Mouse (Mus musculus) ES-E14 (cell line): ENCODE measurements at regions not wholly inside any gene's neighbourhood (a gene's known extent, or its start where the extent isn't known, plus 50 kb on each side); places are given as distances from the start of the nearest gene placed in this dataset.

Source experiments
- DNase-seq: peaks from one replicate; pipeline ENCODE4 v3.0.0-alpha.2; 2013; ENCODE audit warnings: low read depth, low spot score
- H3K27ac ChIP-seq: 2 replicates; pipeline ENCODE4 v1.5.1; 2012; ENCODE audit warnings: low read depth, mild to moderate bottlenecking, low read length, moderate library complexity, mixed read lengths; ENCODE audit not compliant: poor library complexity, insufficient read depth, severe bottlenecking
- H3K36me3 ChIP-seq: 2 replicates; pipeline ENCODE4 v1.6.1; 2012; ENCODE audit warnings: mild to moderate bottlenecking, low read length, moderate library complexity, mixed read lengths; ENCODE audit not compliant: control insufficient read depth, poor library complexity, insufficient read depth, severe bottlenecking
- H3K4me1 ChIP-seq, 2 experiments: fragments of 150-350 bp in 1 of 2; sonication (generic) in 1 of 2; 2 replicates each; pipeline ENCODE4 v1.6.1; 2012; ENCODE audit warnings: low read length in 2 of 2, mild to moderate bottlenecking in 1 of 2, mixed read lengths in 1 of 2; ENCODE audit not compliant: control insufficient read depth in 2 of 2, insufficient read depth in 2 of 2, poor library complexity in 1 of 2
- H3K4me3 ChIP-seq, 2 experiments: fragments of 150-350 bp in 1 of 2; sonication (generic) in 1 of 2; 2 replicates each; pipeline ENCODE4 v1.5.1; 2012; ENCODE audit warnings: low read length in 2 of 2, low read depth in 1 of 2, mild to moderate bottlenecking in 1 of 2, mixed read lengths in 1 of 2; ENCODE audit not compliant: insufficient read depth in 1 of 2, poor library complexity in 1 of 2, severe bottlenecking in 1 of 2
- H3K9ac ChIP-seq: 2 replicates; pipeline ENCODE4 v1.6.1; 2012; ENCODE audit warnings: low read depth, mild to moderate bottlenecking, low read length, mixed read lengths; ENCODE audit not compliant: poor library complexity, insufficient read depth, severe bottlenecking
- H3K9me3 ChIP-seq: fragments of 150-350 bp; sonication (generic); 2 replicates; pipeline ENCODE4 v1.6.1; 2012; ENCODE audit warnings: low read depth, mild to moderate bottlenecking, low read length; ENCODE audit not compliant: control insufficient read depth, insufficient read depth
- CHD2 ChIP-seq: IDR thresholded peaks from 2 replicates; pipeline ENCODE4 v1.6.1; 2014; ENCODE audit warnings: mild to moderate bottlenecking, low read depth, low read length, inconsistent platforms
- HCFC1 ChIP-seq: IDR thresholded peaks from 2 replicates; pipeline ENCODE4 v1.6.1; 2012; ENCODE audit warnings: low read length, inconsistent platforms, borderline replicate concordance; ENCODE audit not compliant: insufficient read depth
- MAFK ChIP-seq: IDR thresholded peaks from 2 replicates; pipeline ENCODE4 v1.6.1; 2014; ENCODE audit warnings: mild to moderate bottlenecking, low read depth, low read length, inconsistent platforms; ENCODE audit not compliant: insufficient read depth
- ZC3H11A ChIP-seq: IDR thresholded peaks from 2 replicates; pipeline ENCODE4 v1.6.1; 2012; ENCODE audit warnings: low read depth, mild to moderate bottlenecking, inconsistent platforms, low read length, borderline replicate concordance
- ZNF384 ChIP-seq: IDR thresholded peaks from 2 replicates; pipeline ENCODE4 v1.6.1; 2012; ENCODE audit warnings: low read depth, low read length, inconsistent platforms
- in situ Hi-C, 2 experiments: fragments of 600-800 bp; cut with MboI; formaldehyde crosslinking; loops; one replicate each; pipeline ENCODE4 v1.15.1; 2025; ENCODE audit warnings: low sequenced_read_pairs in 2 of 2, inconsistent platforms in 1 of 2; ENCODE audit not compliant: unreplicated experiment in 2 of 2

DNA sequence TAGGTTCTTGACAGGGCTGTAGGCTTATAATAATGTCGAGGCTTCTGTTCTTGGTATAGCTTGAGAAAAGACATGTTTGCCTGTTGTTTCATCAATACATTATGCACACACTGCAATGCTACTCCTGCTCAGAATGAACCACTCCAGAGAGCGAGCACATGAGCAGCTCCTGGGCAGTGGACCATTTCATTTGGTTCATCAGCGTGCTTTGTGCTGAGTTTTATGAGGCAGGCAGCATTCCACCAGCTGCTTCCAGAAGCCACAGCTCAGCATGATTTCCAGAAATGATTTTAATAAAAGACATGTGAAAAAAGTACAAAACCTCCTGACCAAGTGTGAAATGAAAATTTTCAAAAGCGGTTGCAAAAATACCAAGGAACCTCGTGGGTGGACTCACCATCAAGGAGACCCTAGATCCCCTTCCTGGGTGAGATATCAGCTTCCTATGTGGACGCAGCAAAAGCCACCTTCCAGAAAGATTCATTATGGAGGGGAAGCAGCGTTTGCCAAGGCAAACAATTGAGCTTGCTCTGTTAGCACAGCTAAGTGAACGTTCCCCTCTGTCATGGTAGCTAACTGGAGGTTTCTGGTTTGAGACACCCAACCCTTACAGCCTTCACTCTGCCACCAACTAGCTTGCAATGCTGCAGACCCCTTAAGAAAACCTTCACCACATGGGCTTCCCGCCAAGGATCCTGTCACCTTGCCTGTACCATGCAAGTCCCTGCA lies 104.1 kb downstream of the Cxcl12 start:
- no peak overlapping the region for H3K9ac ChIP-seq
- no peaks in the 10 kb centered on the region for H3K4me1 ChIP-seq
- no peak overlapping the region for H3K4me3 ChIP-seq
- DNase-seq: no peak
- in situ Hi-C loops: no loop called here
- H3K9me3 ChIP-seq: no peaks in the 10 kb centered on the region
- no peaks in the 10 kb centered on the region for H3K36me3 ChIP-seq
- H3K27ac ChIP-seq: no peak overlapping the region
- TF ChIP-seq HCFC1 (no peak), MAFK (no peak)

DNA sequence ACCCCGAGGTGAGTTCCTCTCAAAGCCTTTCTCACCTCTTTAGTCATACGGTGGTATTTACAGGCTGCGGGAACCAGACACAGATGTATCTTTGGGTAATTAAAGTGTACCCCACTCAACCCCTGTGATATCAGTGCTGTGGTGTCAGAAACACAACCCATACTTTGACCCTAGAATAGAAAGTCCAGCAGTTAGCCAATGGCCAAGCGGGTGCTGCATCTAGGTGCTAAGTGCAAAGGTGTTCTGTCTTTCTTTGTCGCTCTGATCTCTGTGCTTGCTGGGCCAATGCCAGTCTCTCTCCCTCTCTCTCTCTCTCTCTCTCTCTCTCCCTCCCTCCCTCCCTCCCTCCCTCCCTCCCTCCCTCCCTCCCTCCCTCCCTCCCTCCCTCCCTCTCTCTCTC lies 107.6 kb downstream of the Cxcl12 start:
- Histone ChIP-seq H3K9me3 (no peaks in the 10 kb centered on the region), H3K4me3 (no peak overlapping the region), H3K9ac (no peak overlapping the region), H3K4me1 (no peaks in the 10 kb centered on the region), H3K36me3 (no peaks in the 10 kb centered on the region), H3K27ac (no peak overlapping the region)
- TF ChIP-seq HCFC1: no peak
- in situ Hi-C loops: no loop called here
- no peak for DNase-seq

DNA sequence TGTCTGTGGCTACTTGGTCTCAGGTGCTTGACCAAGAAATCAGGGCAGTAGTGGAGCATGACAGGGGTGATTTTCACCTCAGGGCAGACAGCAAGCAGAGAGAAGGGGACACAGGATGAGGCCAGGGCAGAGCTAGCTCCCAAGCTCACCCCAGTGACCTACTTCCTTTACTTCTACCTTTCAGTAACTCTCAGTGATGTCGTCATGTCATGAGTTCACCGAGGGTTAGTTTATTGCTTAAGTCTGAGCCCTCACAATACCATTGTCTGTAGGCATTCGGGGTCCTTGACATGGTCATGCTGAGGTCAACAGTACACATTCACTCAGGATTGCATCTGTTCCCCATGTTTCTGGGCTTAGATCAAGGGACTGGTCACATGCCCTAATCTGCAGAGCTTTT lies 108.5 kb downstream of the Cxcl12 start:
- H3K9ac ChIP-seq: no peak overlapping the region
- TF ChIP-seq ZNF384: no peak
- no peak for TF ChIP-seq HCFC1
- no peak for TF ChIP-seq ZC3H11A
- no peak for TF ChIP-seq MAFK
- no peak for TF ChIP-seq CHD2
- H3K9me3 ChIP-seq: no peaks in the 10 kb centered on the region
- H3K27ac ChIP-seq: no peak overlapping the region
- no peaks in the 10 kb centered on the region for H3K4me1 ChIP-seq
- in situ Hi-C loops: no loop called here
- H3K36me3 ChIP-seq: no peaks in the 10 kb centered on the region
- no peak overlapping the region for H3K4me3 ChIP-seq
- DNase-seq: no peak

DNA sequence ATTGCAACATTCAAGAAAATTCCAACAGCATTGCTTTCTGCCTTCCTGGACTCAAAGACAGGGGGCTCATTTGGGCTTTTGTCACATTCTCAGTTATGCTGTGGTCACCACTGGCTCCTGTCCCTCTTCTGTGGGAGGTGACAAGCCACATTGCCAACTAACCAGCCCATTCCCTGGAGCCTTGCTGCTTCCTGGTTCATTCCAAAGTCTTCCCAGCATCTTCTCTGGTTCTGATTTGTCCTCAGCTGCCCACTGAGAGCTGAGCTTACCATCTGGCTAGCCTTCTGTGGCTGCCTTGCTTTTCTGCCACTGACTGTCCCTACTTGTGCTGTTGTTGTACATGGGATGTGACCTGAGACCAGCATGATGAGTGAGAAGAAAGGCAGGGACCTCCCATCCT lies 111.0 kb downstream of the Cxcl12 start:
- Histone ChIP-seq H3K27ac (no peak overlapping the region), H3K4me3 (no peak overlapping the region), H3K36me3 (no peaks in the 10 kb centered on the region), H3K9ac (no peak overlapping the region), H3K9me3 (no peaks in the 10 kb centered on the region), H3K4me1 (no peaks in the 10 kb centered on the region)
- in situ Hi-C loops: no loop called here
- no peak for TF ChIP-seq ZC3H11A
- no peak for TF ChIP-seq ZNF384
- TF ChIP-seq CHD2: no peak
- TF ChIP-seq HCFC1: no peak
- TF ChIP-seq MAFK: no peak
- no peak for DNase-seq

DNA sequence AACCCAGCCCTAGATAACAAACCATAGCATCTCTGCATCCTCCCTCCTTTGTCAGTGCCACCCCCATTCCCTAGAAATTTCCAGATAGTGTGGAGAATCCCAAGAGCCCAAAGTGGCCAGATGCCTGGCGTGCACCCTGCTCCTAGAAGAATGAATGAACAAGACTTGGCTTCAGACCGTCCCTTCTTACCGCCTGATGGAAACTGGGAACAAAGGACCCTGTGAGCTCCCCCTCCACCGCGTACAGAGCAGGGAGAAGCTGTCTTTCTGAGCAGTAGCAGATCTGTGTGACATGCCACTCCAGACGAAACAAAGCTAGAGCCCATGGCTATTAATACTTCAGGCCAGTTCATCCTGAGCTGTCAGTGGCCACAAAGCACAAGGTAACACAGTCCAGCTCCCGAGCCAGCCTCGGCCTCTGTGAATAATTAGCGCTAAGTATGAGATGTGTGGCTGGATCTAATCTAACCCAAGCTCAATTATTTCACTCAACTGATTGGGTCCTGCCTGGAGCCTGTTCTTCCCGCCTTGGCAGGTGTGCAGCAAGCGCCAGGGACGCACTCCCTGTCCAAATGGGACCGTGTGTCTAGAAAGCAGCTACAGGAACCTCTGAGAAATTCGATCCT lies 111.6 kb downstream of the Cxcl12 start:
- Histone ChIP-seq H3K4me3 (no peak overlapping the region), H3K4me1 (no peaks in the 10 kb centered on the region), H3K9me3 (no peaks in the 10 kb centered on the region), H3K36me3 (no peaks in the 10 kb centered on the region), H3K27ac (no peak overlapping the region), H3K9ac (no peak overlapping the region)
- DNase-seq: no peak
- TF ChIP-seq ZC3H11A (no peak), ZNF384 (no peak), MAFK (no peak), HCFC1 (no peak)
- in situ Hi-C loops: no loop called here
